Mouse (Mus musculus) frontal cortex, adult 2 months (tissue): Measurements from ENCODE around the gene Tardbp. TPM values are rescaled to one million over a fixed set of nuclear protein-coding genes. Genes with fewer than 3 reads are reported as not detected.

Source experiments
- DNase-seq, 2 experiments: peaks; one replicate each; pipeline ENCODE4 v3.0.0; 2022; ENCODE audit warnings: low spot score in 1 of 2; ENCODE audit errors: extremely low spot score in 1 of 2
- polyA plus RNA-seq: library from polyadenylated mRNA; depleted of rRNA; stranded (reverse); fragments of >200 nt; gene quantifications from 2 replicates; pipeline ENCODE4 v1.2.3, GENCODE M21; 2012; rRNA removed

Gene Tardbp
- polyA plus RNA-seq, 1 experiment, result 304 TPM

GRCm38 (mm10) chr4:148563595-148563994 is 63.2 kb downstream of the Tardbp start:
- no peak for DNase-seq

- no peak for DNase-seq
Observed at GRCm38 (mm10) chr4:148562676-148563075, 64.1 kb downstream of the Tardbp start.

Other genes with a start within 250 kb of the Tardbp start
- gene Ubiad1, start 182.2 kb downstream of the Tardbp start, polyA plus RNA-seq, result 10.4 and 10.7 TPM in 2 replicates
- 44.1 and 45.0 TPM in 2 replicates for gene Mtor, start 178.4 kb downstream of the Tardbp start, polyA plus RNA-seq
- 0.28 and 0.40 TPM in 2 replicates for gene Angptl7, start 126.6 kb downstream of the Tardbp start, polyA plus RNA-seq
- 44.8 and 45.4 TPM in 2 replicates for gene Exosc10, start 68.6 kb downstream of the Tardbp start, polyA plus RNA-seq
- 75.6 and 87.9 TPM in 2 replicates for gene Srm, start 35.5 kb downstream of the Tardbp start, polyA plus RNA-seq
- 3.5 and 3.6 TPM in 2 replicates for gene Masp2, start 24.5 kb downstream of the Tardbp start, polyA plus RNA-seq
- not detected in 2 replicates for gene Gm572, start 16.3 kb upstream of the Tardbp start, polyA plus RNA-seq
- gene Casz1, start 177.4 kb upstream of the Tardbp start, polyA plus RNA-seq, result 0.78 and 0.82 TPM in 2 replicates